Mouse (Mus musculus): ENCODE results near the gene Prss2. TPM values are rescaled to one million over a fixed set of nuclear protein-coding genes. Genes with fewer than 3 reads are reported as not detected.

Prss2 gene
- polyA plus RNA-seq, 1 experiment from 2014 or later: 44.4 TPM

GRCm38 (mm10) chr6:41541746-41542145 is 20.2 kb downstream of the Prss2 start:
- 74% methylated on average over 1 of the region's 1 CpGs for WGBS

GRCm38 (mm10) chr6:41542983-41543382 is 21.4 kb downstream of the Prss2 start:
- H3K27ac ChIP-seq: no peak overlapping the region
- WGBS: 14% methylated on average over 3 of the region's 3 CpGs
- peak overlapping the region; percentile 48 for H3K4me2 ChIP-seq (replicated peaks)
- peak; percentile 25; the same call in 1 of the 2 replicates for ATAC-seq
- no peaks in the 10 kb centered on the region for H3K27me3 ChIP-seq (replicated peaks)
- no peaks in the 10 kb centered on the region for H3K9me3 ChIP-seq
- no peaks in the 10 kb centered on the region for H3K4me1 ChIP-seq (replicated peaks)
- H3K36me3 ChIP-seq: no peaks in the 10 kb centered on the region
- H3K4me3 ChIP-seq (replicated peaks): 0 out of 2 replicates have a peak overlapping the region, but pooled peaks have one; percentile 23
- H3K9ac ChIP-seq: no peak overlapping the region

More at GRCm38 (mm10) chr6:41541746-41542145, 20.2 kb downstream of the Prss2 start:
- H3K4me1 ChIP-seq (replicated peaks): no peaks in the 10 kb centered on the region
- H3K27ac ChIP-seq: no peak overlapping the region
- H3K9ac ChIP-seq: no peak overlapping the region
- ATAC-seq: peak; percentile 70
- no peaks in the 10 kb centered on the region for H3K27me3 ChIP-seq (replicated peaks)
- H3K4me3 ChIP-seq (replicated peaks): no peak overlapping the region
- no peak overlapping the region for H3K4me2 ChIP-seq (replicated peaks)
- no peaks in the 10 kb centered on the region for H3K9me3 ChIP-seq
- H3K36me3 ChIP-seq: no peaks in the 10 kb centered on the region

- 6% methylated on average over 28 of the region's 28 CpGs for WGBS
- H3K4me1 ChIP-seq (replicated peaks): no peaks in the 10 kb centered on the region
These were observed 21.9 kb downstream of the Prss2 start for GRCm38 (mm10) chr6:41543411-41544050.

GRCm38 (mm10) chr6:41544381-41544924 is 22.9 kb downstream of the Prss2 start:
- Histone ChIP-seq H3K4me1 (replicated peaks) (no peaks in the 10 kb centered on the region), H3K27ac (no peak overlapping the region), H3K36me3 (no peaks in the 10 kb centered on the region), H3K9me3 (no peaks in the 10 kb centered on the region), H3K4me3 (replicated peaks) (no peak overlapping the region), H3K27me3 (replicated peaks) (no peaks in the 10 kb centered on the region), H3K9ac (no peak overlapping the region), H3K4me2 (replicated peaks) (no peak overlapping the region)
- ATAC-seq: no peak
- WGBS: 79% methylated on average over 5 of the region's 5 CpGs

More at GRCm38 (mm10) chr6:41543411-41544050, 21.9 kb downstream of the Prss2 start:
- Histone ChIP-seq H3K27me3 (replicated peaks) (no peaks in the 10 kb centered on the region), H3K9ac (no peak overlapping the region; the same call in 1 of the 2 replicates), H3K4me2 (replicated peaks) (peak overlapping the region; percentile 48), H3K27ac (no peak overlapping the region), H3K4me3 (replicated peaks) (peak overlapping the region; percentile 23; the same call in 1 of the 2 replicates), H3K9me3 (no peaks in the 10 kb centered on the region), H3K36me3 (no peaks in the 10 kb centered on the region)
- ATAC-seq: no peak; the same call in 1 of the 2 replicates

GRCm38 (mm10) chr6:41545266-41545665 is 23.7 kb downstream of the Prss2 start:
- no peak overlapping the region for H3K9ac ChIP-seq
- ATAC-seq: no peak
- 81% methylated on average over 4 of the region's 4 CpGs for WGBS
- H3K4me2 ChIP-seq (replicated peaks): no peak overlapping the region
- H3K27me3 ChIP-seq (replicated peaks): no peaks in the 10 kb centered on the region
- no peak overlapping the region for H3K4me3 ChIP-seq (replicated peaks)
- H3K27ac ChIP-seq: no peak overlapping the region
- H3K4me1 ChIP-seq (replicated peaks): no peaks in the 10 kb centered on the region
- H3K36me3 ChIP-seq: no peaks in the 10 kb centered on the region
- no peaks in the 10 kb centered on the region for H3K9me3 ChIP-seq

GRCm38 (mm10) chr6:41547056-41547650 is 25.6 kb downstream of the Prss2 start:
- whole genome bisulfite sequencing: 94% methylated on average over 5 of the region's 5 CpGs
- no peak for ATAC-seq
- Histone ChIP-seq H3K9ac (no peak overlapping the region), H3K4me3 (replicated peaks) (no peak overlapping the region), H3K27me3 (replicated peaks) (no peaks in the 10 kb centered on the region), H3K4me2 (replicated peaks) (no peak overlapping the region), H3K9me3 (no peaks in the 10 kb centered on the region), H3K36me3 (no peaks in the 10 kb centered on the region), H3K4me1 (replicated peaks) (no peaks in the 10 kb centered on the region), H3K27ac (no peak overlapping the region)

- WGBS: 48% methylated on average over 1 of the region's 1 CpGs
- Histone ChIP-seq H3K27me3 (replicated peaks) (no peaks in the 10 kb centered on the region), H3K9ac (no peak overlapping the region), H3K9me3 (no peaks in the 10 kb centered on the region), H3K4me3 (replicated peaks) (no peak overlapping the region), H3K27ac (no peak overlapping the region), H3K4me2 (replicated peaks) (no peak overlapping the region), H3K36me3 (no peaks in the 10 kb centered on the region), H3K4me1 (replicated peaks) (no peaks in the 10 kb centered on the region)
- ATAC-seq: 0 out of 2 replicates have a peak, but pooled peaks have one; percentile 23
These were observed 26.7 kb downstream of the Prss2 start for GRCm38 (mm10) chr6:41548286-41548685.

- Histone ChIP-seq H3K4me3 (replicated peaks) (no peak overlapping the region), H3K9me3 (no peaks in the 10 kb centered on the region), H3K27me3 (replicated peaks) (no peaks in the 10 kb centered on the region), H3K9ac (no peak overlapping the region), H3K4me2 (replicated peaks) (no peak overlapping the region), H3K4me1 (replicated peaks) (no peaks in the 10 kb centered on the region), H3K27ac (no peak overlapping the region), H3K36me3 (no peaks in the 10 kb centered on the region)
- 84% methylated on average over 5 of the region's 5 CpGs for WGBS
- no peak for ATAC-seq
These were observed 31.9 kb downstream of the Prss2 start for GRCm38 (mm10) chr6:41553356-41554010.

- Histone ChIP-seq H3K4me1 (replicated peaks) (no peaks in the 10 kb centered on the region), H3K9me3 (no peaks in the 10 kb centered on the region), H3K4me3 (replicated peaks) (no peak overlapping the region), H3K4me2 (replicated peaks) (no peak overlapping the region), H3K36me3 (no peaks in the 10 kb centered on the region), H3K9ac (no peak overlapping the region), H3K27ac (no peak overlapping the region), H3K27me3 (replicated peaks) (no peaks in the 10 kb centered on the region)
- no peak for ATAC-seq
- WGBS: 64% methylated on average over 7 of the region's 7 CpGs
These were observed 32.9 kb downstream of the Prss2 start for GRCm38 (mm10) chr6:41554295-41555169.

- Histone ChIP-seq H3K9me3 (no peaks in the 10 kb centered on the region), H3K4me3 (replicated peaks) (no peak overlapping the region), H3K27ac (no peak overlapping the region), H3K4me2 (replicated peaks) (no peak overlapping the region), H3K9ac (no peak overlapping the region), H3K36me3 (no peaks in the 10 kb centered on the region), H3K27me3 (replicated peaks) (no peaks in the 10 kb centered on the region), H3K4me1 (replicated peaks) (no peaks in the 10 kb centered on the region)
- ATAC-seq: no peak
These were observed 34.8 kb downstream of the Prss2 start for GRCm38 (mm10) chr6:41556389-41556788.

- Histone ChIP-seq H3K4me3 (replicated peaks) (no peak overlapping the region), H3K27ac (no peak overlapping the region), H3K4me1 (replicated peaks) (no peaks in the 10 kb centered on the region), H3K9ac (no peak overlapping the region), H3K9me3 (no peaks in the 10 kb centered on the region), H3K4me2 (replicated peaks) (no peak overlapping the region), H3K36me3 (no peaks in the 10 kb centered on the region), H3K27me3 (replicated peaks) (no peaks in the 10 kb centered on the region)
- 76% methylated on average over 5 of the region's 5 CpGs for WGBS
- ATAC-seq: no peak
These were observed 35.9 kb downstream of the Prss2 start for GRCm38 (mm10) chr6:41557468-41557867.

GRCm38 (mm10) chr6:41558271-41558670 is 36.7 kb downstream of the Prss2 start:
- no peaks in the 10 kb centered on the region for H3K9me3 ChIP-seq
- no peak overlapping the region for H3K4me3 ChIP-seq (replicated peaks)
- no peak overlapping the region for H3K9ac ChIP-seq
- ATAC-seq: no peak
- H3K4me1 ChIP-seq (replicated peaks): no peaks in the 10 kb centered on the region
- WGBS: 34% methylated on average over 2 of the region's 2 CpGs
- H3K36me3 ChIP-seq: no peaks in the 10 kb centered on the region
- H3K27ac ChIP-seq: no peak overlapping the region
- no peak overlapping the region for H3K4me2 ChIP-seq (replicated peaks)
- H3K27me3 ChIP-seq (replicated peaks): no peaks in the 10 kb centered on the region
